Mouse (Mus musculus) frontal cortex, adult (tissue): ENCODE data around the gene Trim24.
A peak's percentile ranks its signal among the peaks of the same experiment; 100 is the strongest.
"Not testable (repeated sequence)": the region's sequence is repeated elsewhere in the genome, so short reads cannot be mapped to it uniquely, and the experiment has no call there.

Experiments used
- ATAC-seq: cut with Nextera tagmentation; 2 replicates; pipeline ENCODE4 v1.9.2; 2017; ENCODE audit warnings: mild to moderate bottlenecking, moderate library complexity, mixed read lengths; ENCODE audit not compliant: low TSS enrichment

The Trim24 gene

GRCm38 (mm10) chr6:37870245-37871136 is at the start of gene Trim24:
Trim24 (plus strand) TSS chr6:37870811.
- ATAC-seq: peak; percentile 97

DNA sequence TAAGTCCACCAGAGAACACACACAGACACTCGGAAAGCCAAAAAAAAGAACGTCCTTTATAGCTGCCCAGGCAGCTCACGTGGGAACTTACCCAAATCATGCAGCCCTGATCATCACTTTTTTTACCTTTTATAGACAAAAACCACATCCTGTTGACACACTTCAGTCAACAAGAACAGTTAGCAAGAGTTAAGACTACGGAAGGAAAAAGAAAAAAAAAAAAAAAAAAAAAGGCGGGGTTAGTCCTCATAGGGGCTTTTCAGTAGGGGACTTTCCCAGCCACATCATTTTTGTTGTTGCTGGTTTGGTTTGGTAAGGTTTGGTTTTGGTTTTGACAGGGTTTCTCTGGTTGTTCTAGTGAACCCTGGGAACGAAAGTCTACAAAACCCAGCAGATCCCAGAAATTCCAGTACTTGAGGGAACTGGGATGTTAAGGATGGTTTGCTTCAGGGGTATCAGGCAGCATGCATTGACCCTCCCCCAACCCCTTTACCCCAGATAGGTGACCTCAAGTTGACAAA is 49.0 kb upstream of the Trim24 start:
- no peak for ATAC-seq

GRCm38 (mm10) chr6:37822390-37822789 is 48.2 kb upstream of the Trim24 start:
- no peak for ATAC-seq

DNA sequence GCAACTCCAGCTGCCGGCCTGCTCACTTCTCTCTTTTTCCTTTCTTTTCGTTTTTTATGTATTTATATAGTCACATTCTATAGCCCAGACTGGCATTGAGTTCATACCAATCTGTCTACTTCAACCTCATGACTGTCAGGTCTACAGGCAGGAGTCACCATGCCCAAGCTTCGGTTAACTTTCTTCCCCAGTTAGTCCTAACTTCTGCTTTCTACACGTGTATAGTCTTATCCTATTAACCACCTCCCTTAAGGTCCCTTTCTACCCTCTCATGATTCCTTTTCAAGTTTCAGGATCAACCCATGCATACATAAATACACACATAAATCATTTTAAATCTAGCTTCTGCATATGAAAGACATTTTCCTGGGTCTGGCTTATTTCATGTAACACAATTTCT is 46.9 kb upstream of the Trim24 start:
- no peak for ATAC-seq

- ATAC-seq: not testable (repeated sequence)
These were observed 45.1 kb upstream of the Trim24 start for GRCm38 (mm10) chr6:37825331-37826115.

- no peak for ATAC-seq
These were observed 41.7 kb upstream of the Trim24 start for GRCm38 (mm10) chr6:37828955-37829354.

- ATAC-seq: no peak
These were observed 41.0 kb upstream of the Trim24 start for GRCm38 (mm10) chr6:37829631-37830030.

DNA sequence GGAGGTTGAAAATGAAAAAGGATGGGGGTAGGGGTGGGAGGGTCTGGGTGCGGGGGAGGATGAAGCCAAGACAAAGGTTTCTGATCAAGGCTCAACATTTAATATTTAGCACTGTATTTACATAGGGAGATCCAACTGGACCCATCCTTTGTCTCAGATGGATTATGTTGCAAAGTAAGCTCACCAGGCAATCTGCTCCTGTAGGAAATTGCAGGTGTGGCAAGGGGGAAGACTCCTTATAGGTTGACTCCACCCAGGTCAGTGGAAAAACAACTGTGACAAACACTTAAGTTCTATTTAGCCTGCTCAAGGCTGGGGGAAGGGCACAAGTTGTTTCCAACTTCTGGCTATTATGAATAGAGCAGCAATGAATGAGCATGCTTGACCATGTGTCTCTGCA is 36.9 kb upstream of the Trim24 start:
- no peak for ATAC-seq

DNA sequence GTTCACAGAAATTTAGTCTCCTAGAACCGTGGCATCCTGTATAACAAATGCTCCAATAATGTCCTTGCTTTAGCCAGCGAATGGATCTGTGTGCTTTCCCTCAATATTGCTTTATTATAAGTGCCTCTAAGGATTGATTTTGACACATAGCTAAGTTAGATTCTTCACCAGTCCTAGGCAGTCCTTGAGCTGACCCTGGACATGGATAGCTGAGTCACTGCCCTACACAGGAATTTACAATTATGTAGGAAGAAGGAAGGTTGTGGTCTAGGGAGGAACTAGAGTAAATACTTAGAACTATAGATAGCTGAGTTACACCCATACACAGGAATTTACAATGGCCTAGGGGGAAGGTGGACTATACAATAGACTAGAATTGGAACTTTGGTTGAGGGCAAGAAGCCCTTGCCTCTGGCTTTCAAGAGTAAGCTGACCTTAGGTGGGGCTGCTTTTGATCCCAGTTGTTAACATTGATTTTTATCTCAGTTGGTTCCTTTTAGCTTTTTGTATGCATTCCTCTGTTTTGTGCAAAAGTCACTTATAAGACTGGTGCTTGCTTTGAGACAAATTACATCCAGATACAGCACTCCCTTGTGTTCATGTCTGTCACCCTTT is 33.6 kb upstream of the Trim24 start:
- ATAC-seq: not testable (repeated sequence)

DNA sequence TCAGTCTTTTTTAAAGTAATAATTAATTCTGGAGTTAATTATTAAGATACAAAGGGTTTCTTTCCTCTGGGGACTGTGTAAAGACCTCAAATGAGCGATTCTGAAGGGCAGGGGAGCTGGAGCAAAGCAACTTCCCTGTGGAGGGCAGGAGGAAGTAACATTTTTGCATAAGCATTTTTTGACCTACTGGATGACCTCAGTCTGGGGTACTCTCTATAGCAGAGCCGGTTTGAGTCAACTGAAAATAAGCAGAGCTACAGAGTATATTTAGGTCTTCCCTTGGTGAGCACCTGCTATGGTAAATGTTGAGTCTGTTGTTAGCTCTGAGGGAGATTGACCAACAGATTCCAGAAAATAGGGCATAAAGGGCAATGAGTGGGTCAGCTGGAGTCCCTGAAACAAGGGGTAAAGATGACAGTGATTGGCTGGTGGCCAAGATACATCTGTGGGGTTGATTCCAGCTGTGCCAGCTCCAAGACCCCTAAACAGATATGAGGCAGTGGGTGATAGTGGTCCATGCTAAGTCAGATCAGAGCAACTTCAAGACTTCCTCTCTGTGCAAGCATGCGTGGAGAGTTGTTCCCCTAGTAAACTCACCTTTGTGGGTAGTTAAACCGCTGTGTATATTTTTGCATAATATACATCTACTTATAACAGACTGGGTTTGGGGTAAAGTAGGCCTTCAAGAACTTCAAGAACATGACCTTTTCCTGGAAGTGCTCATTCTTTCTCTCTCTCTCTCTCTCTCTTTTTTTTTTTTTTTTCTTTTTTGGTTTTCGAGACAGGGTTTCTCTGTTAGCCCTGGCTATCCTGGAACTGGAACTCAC is 27.6 kb upstream of the Trim24 start:
- ATAC-seq: no peak

GRCm38 (mm10) chr6:37843647-37844273 is 26.9 kb upstream of the Trim24 start:
- no peak for ATAC-seq

- ATAC-seq: not testable (repeated sequence)
These were observed 25.7 kb upstream of the Trim24 start for GRCm38 (mm10) chr6:37844947-37845346.

- ATAC-seq: not testable (repeated sequence)
These were observed 23.1 kb upstream of the Trim24 start for GRCm38 (mm10) chr6:37847531-37847930.

DNA sequence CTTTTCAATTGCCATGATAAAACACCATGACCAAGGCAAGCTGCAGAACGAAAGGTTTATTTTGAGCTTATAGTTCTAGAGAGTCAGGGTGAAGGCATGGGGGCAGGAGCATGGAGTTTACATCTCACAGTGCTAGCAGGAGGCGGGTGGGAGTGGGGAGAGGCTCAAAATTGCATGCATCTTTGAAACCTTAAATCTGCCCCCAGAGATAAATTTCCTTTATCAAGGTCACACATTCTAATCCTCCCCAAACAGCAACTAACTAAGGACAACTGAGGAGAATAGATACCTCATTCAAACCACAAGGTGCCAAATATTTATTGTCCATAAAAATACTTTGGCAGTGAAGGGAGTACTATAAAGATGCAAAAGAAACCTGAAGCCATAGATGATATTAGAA is 19.3 kb upstream of the Trim24 start:
- no peak for ATAC-seq

GRCm38 (mm10) chr6:37853289-37853688 is 17.3 kb upstream of the Trim24 start:
- ATAC-seq: no peak

DNA sequence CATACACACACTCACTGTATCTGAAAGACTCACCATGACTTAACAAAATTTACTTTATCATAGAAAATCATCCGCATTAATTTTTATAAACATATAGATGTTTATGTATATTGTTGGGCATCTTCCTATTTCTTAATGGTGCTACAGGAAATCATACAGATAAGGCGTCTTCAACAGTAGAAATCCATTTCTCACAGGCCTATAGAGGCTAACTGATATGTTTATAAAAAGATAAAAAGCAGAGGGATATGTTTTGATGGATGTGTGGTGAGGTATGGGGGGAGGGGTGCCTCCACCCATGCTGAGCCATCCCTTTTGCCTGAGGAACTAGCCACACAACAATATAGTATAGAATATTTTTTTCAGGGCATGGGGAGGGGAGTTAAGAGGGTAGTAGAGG is 15.2 kb upstream of the Trim24 start:
- ATAC-seq: no peak

DNA sequence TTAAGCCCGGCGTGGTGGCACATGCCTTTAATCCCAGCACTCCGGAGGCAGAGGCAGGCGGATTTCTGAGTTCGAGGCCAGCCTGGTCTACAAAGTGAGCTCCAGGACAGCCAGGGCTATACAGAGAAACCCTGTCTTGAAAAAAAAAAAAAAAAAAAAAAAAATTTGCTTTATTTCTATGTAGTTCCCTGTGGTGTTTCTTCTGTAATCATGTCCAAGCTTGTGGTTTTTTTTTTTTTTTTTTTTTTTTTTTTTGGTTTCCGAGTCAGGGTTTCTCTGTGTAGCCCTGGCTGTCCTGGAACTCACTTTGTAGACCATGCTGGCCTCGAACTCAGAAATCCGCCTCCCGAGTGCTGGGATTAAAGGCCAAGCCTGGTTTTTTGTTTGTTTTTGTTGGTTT is 14.3 kb upstream of the Trim24 start:
- ATAC-seq: not testable (repeated sequence)

DNA sequence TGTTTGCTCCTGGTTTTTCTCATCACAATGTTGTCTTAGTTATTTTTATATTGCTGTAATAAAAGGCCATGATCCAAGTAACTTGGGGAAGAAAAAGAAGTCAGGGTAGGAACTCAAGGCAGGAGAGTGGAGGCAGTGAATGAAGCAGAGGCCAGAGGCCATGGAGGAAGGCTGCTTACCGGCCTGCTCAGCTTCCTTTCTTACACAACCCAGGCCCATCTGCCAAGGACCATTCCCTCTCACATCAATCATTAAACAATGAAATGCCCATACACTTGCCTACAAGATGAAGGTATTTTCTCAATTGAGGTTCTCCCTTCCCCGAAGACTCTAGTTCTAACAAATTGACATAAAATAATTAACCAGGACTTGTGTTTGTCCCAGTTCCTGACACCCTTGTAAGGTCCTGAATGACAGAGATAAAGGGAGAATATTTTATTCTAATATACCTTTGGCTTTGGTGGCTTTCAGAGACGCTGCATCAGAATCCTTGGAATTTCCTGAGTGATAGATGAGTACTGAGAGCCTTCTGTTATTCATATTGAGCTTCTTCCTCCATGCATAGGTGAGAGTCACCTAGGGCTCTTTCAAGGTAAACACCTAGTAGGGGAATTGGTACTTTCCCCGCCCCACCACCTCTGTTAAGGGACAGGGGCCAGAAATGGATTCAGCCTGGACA is 13.3 kb upstream of the Trim24 start:
- ATAC-seq: no peak

DNA sequence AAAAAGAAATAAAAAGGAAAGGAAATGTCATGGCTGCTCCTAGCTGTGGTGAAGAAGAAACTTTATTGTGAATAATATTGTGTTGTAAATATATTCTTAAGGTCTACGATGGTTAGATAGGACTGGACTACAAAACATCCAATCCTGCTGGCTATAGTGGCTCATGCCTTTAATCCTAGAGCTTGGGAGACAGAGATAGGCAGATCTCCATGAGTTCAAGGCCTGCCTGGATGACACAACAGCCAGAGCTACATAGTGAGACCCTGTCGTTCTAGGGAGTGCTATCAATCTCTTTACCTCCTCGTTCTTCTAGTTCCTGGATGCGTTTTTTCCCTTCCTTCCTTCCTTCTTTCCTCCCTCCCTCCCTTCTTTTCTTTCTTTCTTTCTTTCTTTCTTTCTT is 12.5 kb upstream of the Trim24 start:
- ATAC-seq: no peak

DNA sequence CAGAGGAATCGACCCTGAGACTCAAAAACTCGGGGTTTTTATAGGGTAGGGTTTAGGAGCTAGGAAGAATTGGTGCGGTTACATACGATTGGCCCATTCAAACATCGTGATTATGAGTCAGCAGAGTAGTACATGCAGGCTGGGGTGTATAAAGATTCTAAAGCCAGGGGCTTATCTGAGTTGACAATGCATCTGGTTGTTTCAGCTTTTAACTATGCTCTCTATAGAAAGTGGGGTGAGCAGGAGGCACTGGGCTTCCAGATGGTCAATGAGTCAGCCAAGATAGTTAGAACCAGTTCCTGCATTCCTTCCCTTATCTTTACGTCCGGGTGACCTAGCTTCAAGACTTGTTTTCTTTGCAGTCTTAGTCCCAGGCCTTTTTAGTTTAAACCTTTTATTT is 7.7 kb upstream of the Trim24 start:
- no peak for ATAC-seq
